Mouse (Mus musculus): ENCODE results near the gene Cpt1c. TPM values are rescaled to one million over a fixed set of nuclear protein-coding genes. Genes with fewer than 3 reads are reported as not detected.

The Cpt1c gene
- polyA plus RNA-seq, 1 experiment from 2014 or later, result 10.0 TPM

- Histone ChIP-seq H3K27ac (ENCODE audit: low read depth, low read length) (peak overlapping the region; percentile 90), H3K4me1 (ENCODE audit: control insufficient read depth, insufficient read depth, low read length) (peaks cover 19% of the 10 kb centered on the region), H3K9ac (ENCODE audit: low read depth, low read length) (peak overlapping the region; percentile 90), H3K4me2 (peak overlapping the region; percentile 83), H3K9me3 (replicated peaks; ENCODE audit: control insufficient read depth, low read length) (no peaks in the 10 kb centered on the region), H3K4me3 (ENCODE audit: low read depth, low read length) (peak overlapping the region; percentile 100), H3K36me3 (ENCODE audit: control insufficient read depth, insufficient read depth, low read length) (peaks cover 13% of the 10 kb centered on the region), H3K27me3 (ENCODE audit: control insufficient read depth, insufficient read depth, low read length) (no peaks in the 10 kb centered on the region)
- peak; percentile 19; the same call in 1 of the 2 replicates for ATAC-seq (replicated peaks; ENCODE audit: insufficient number of reproducible peaks, low FRiP score, low TSS enrichment)
- WGBS (ENCODE audit: insufficient replicate concordance), result under 1% methylated on average over 29 of the region's 29 CpGs
Observed at GRCm38 (mm10) chr7:44986879-44987718, 12.4 kb upstream of the Cpt1c start.

- Histone ChIP-seq H3K36me3 (ENCODE audit: control insufficient read depth, insufficient read depth, low read length) (peaks cover 13% of the 10 kb centered on the region), H3K4me2 (peak within 1 kb of the TSS; percentile 83), H3K4me1 (ENCODE audit: control insufficient read depth, insufficient read depth, low read length) (peaks cover 19% of the 10 kb centered on the region), H3K9me3 (replicated peaks; ENCODE audit: control insufficient read depth, low read length) (no peaks in the 10 kb centered on the region), H3K27ac (ENCODE audit: low read depth, low read length) (peak within 1 kb of the TSS; percentile 96), H3K27me3 (ENCODE audit: control insufficient read depth, insufficient read depth, low read length) (no peaks in the 10 kb centered on the region), H3K9ac (ENCODE audit: low read depth, low read length) (peak within 1 kb of the TSS; percentile 100), H3K4me3 (ENCODE audit: low read depth, low read length) (peak within 1 kb of the TSS; percentile 100)
- ATAC-seq (replicated peaks; ENCODE audit: insufficient number of reproducible peaks, low FRiP score, low TSS enrichment), result peak; percentile 93
- under 1% methylated on average over 42 of the region's 42 CpGs for WGBS (ENCODE audit: insufficient replicate concordance)
Observed at GRCm38 (mm10) chr7:44986192-44986878, 11.7 kb upstream of the Cpt1c start, which contains the start of gene Prmt1. Prmt1 (minus strand) TSS chr7:44986568.

GRCm38 (mm10) chr7:44985595-44986191, 11.0 kb upstream of the Cpt1c start:
- peaks cover 19% of the 10 kb centered on the region for H3K4me1 ChIP-seq (ENCODE audit: control insufficient read depth, insufficient read depth, low read length)
- WGBS (ENCODE audit: insufficient replicate concordance), result under 1% methylated on average over 42 of the region's 45 CpGs
- no peaks in the 10 kb centered on the region for H3K9me3 ChIP-seq (replicated peaks; ENCODE audit: control insufficient read depth, low read length)
- peaks cover 16% of the 10 kb centered on the region for H3K36me3 ChIP-seq (ENCODE audit: control insufficient read depth, insufficient read depth, low read length)
- ATAC-seq (replicated peaks; ENCODE audit: insufficient number of reproducible peaks, low FRiP score, low TSS enrichment), result peak; percentile 15
- no peaks in the 10 kb centered on the region for H3K27me3 ChIP-seq (ENCODE audit: control insufficient read depth, insufficient read depth, low read length)
- peak overlapping the region; percentile 100 for H3K9ac ChIP-seq (ENCODE audit: low read depth, low read length)
- peak overlapping the region; percentile 76 for H3K4me2 ChIP-seq
- H3K4me3 ChIP-seq (ENCODE audit: low read depth, low read length), result peak overlapping the region; percentile 100
- peak overlapping the region; percentile 96 for H3K27ac ChIP-seq (ENCODE audit: low read depth, low read length)

GRCm38 (mm10) chr7:44984833-44985164, 10.1 kb upstream of the Cpt1c start:
- Histone ChIP-seq H3K36me3 (ENCODE audit: control insufficient read depth, insufficient read depth, low read length) (peaks cover 25% of the 10 kb centered on the region), H3K9me3 (replicated peaks; ENCODE audit: control insufficient read depth, low read length) (no peaks in the 10 kb centered on the region), H3K4me1 (ENCODE audit: control insufficient read depth, insufficient read depth, low read length) (peaks cover 19% of the 10 kb centered on the region), H3K27ac (ENCODE audit: low read depth, low read length) (no peak overlapping the region), H3K9ac (ENCODE audit: low read depth, low read length) (no peak overlapping the region), H3K27me3 (ENCODE audit: control insufficient read depth, insufficient read depth, low read length) (no peaks in the 10 kb centered on the region), H3K4me3 (ENCODE audit: low read depth, low read length) (peak overlapping the region; percentile 100), H3K4me2 (peak overlapping the region; percentile 76)
- ATAC-seq (replicated peaks; ENCODE audit: insufficient number of reproducible peaks, low FRiP score, low TSS enrichment), result no peak
- WGBS (ENCODE audit: insufficient replicate concordance), result 33% methylated on average over 3 of the region's 3 CpGs

GRCm38 (mm10) chr7:44983944-44984832, 9.5 kb upstream of the Cpt1c start:
- Histone ChIP-seq H3K9ac (ENCODE audit: low read depth, low read length) (peak overlapping the region; percentile 39; the same call in 1 of the 2 replicates), H3K4me2 (peak overlapping the region; percentile 76)

GRCm38 (mm10) chr7:44983085-44983484, 8.4 kb upstream of the Cpt1c start:
- Histone ChIP-seq H3K9ac (ENCODE audit: low read depth, low read length) (no peak overlapping the region), H3K4me2 (peak overlapping the region; percentile 14; the same call in 1 of the 2 replicates), H3K27ac (ENCODE audit: low read depth, low read length) (no peak overlapping the region), H3K4me3 (ENCODE audit: low read depth, low read length) (no peak overlapping the region), H3K36me3 (ENCODE audit: control insufficient read depth, insufficient read depth, low read length) (peaks cover 41% of the 10 kb centered on the region), H3K9me3 (replicated peaks; ENCODE audit: control insufficient read depth, low read length) (no peaks in the 10 kb centered on the region), H3K27me3 (ENCODE audit: control insufficient read depth, insufficient read depth, low read length) (no peaks in the 10 kb centered on the region), H3K4me1 (ENCODE audit: control insufficient read depth, insufficient read depth, low read length) (peaks cover 14% of the 10 kb centered on the region)
- ATAC-seq (replicated peaks; ENCODE audit: insufficient number of reproducible peaks, low FRiP score, low TSS enrichment), result no peak
- WGBS (ENCODE audit: insufficient replicate concordance), result 38% methylated on average over 6 of the region's 6 CpGs

More at GRCm38 (mm10) chr7:44983944-44984832, 9.5 kb upstream of the Cpt1c start:
- peaks cover 31% of the 10 kb centered on the region for H3K36me3 ChIP-seq (ENCODE audit: control insufficient read depth, insufficient read depth, low read length)
- peaks cover 19% of the 10 kb centered on the region for H3K4me1 ChIP-seq (ENCODE audit: control insufficient read depth, insufficient read depth, low read length)
- WGBS (ENCODE audit: insufficient replicate concordance), result 81% methylated on average over 7 of the region's 7 CpGs
- no peaks in the 10 kb centered on the region for H3K9me3 ChIP-seq (replicated peaks; ENCODE audit: control insufficient read depth, low read length)
- no peak overlapping the region for H3K27ac ChIP-seq (ENCODE audit: low read depth, low read length)
- no peaks in the 10 kb centered on the region for H3K27me3 ChIP-seq (ENCODE audit: control insufficient read depth, insufficient read depth, low read length)
- ATAC-seq (replicated peaks; ENCODE audit: insufficient number of reproducible peaks, low FRiP score, low TSS enrichment), result no peak
- H3K4me3 ChIP-seq (ENCODE audit: low read depth, low read length), result peak overlapping the region; percentile 100; the same call in 1 of the 2 replicates

- no peak for ATAC-seq (replicated peaks; ENCODE audit: insufficient number of reproducible peaks, low FRiP score, low TSS enrichment)
- Histone ChIP-seq H3K4me3 (ENCODE audit: low read depth, low read length) (no peak overlapping the region), H3K27ac (ENCODE audit: low read depth, low read length) (no peak overlapping the region), H3K27me3 (ENCODE audit: control insufficient read depth, insufficient read depth, low read length) (no peaks in the 10 kb centered on the region), H3K9me3 (replicated peaks; ENCODE audit: control insufficient read depth, low read length) (no peaks in the 10 kb centered on the region), H3K9ac (ENCODE audit: low read depth, low read length) (no peak overlapping the region), H3K36me3 (ENCODE audit: control insufficient read depth, insufficient read depth, low read length) (peaks cover 56% of the 10 kb centered on the region), H3K4me1 (ENCODE audit: control insufficient read depth, insufficient read depth, low read length) (peaks cover 14% of the 10 kb centered on the region), H3K4me2 (no peak overlapping the region)
- WGBS (ENCODE audit: insufficient replicate concordance), result 93% methylated on average over 8 of the region's 8 CpGs
Observed at GRCm38 (mm10) chr7:44981539-44981938, 6.9 kb upstream of the Cpt1c start.

- Histone ChIP-seq H3K4me2 (no peak overlapping the region), H3K27me3 (ENCODE audit: control insufficient read depth, insufficient read depth, low read length) (no peaks in the 10 kb centered on the region), H3K27ac (ENCODE audit: low read depth, low read length) (no peak overlapping the region), H3K4me3 (ENCODE audit: low read depth, low read length) (no peak overlapping the region), H3K9me3 (replicated peaks; ENCODE audit: control insufficient read depth, low read length) (no peaks in the 10 kb centered on the region), H3K4me1 (ENCODE audit: control insufficient read depth, insufficient read depth, low read length) (peaks cover 5% of the 10 kb centered on the region; the same call in 1 of the 2 replicates), H3K9ac (ENCODE audit: low read depth, low read length) (no peak overlapping the region), H3K36me3 (ENCODE audit: control insufficient read depth, insufficient read depth, low read length) (peaks cover 59% of the 10 kb centered on the region)
- no peak for ATAC-seq (replicated peaks; ENCODE audit: insufficient number of reproducible peaks, low FRiP score, low TSS enrichment)
- 91% methylated on average over 3 of the region's 3 CpGs for WGBS (ENCODE audit: insufficient replicate concordance)
Observed at GRCm38 (mm10) chr7:44978300-44978699, 3.6 kb upstream of the Cpt1c start.

Measured in heart, embryonic 11.5 days (tissue).